Mouse (Mus musculus) Patski (cell line): ENCODE measurements at regions not wholly inside any gene's neighbourhood (a gene's known extent, or its start where the extent isn't known, plus 50 kb on each side); places are given as distances from the start of the nearest gene placed in this dataset.

Source experiments
- ATAC-seq: fragments of 100-300 bp; one replicate; pipeline ENCODE4 v1.8.0; 2021
- CTCF ChIA-PET: fragments of 350-600 bp; sonication (Branson Sonifier 250); formaldehyde crosslinking; loops from one replicate; lab custom pipeline; 2022; ENCODE audit warnings: inconsistent platforms; lab: Charles Lee
- POLR2A ChIA-PET: fragments of 350-600 bp; sonication (Branson Sonifier 250); formaldehyde crosslinking; loops from one replicate; lab custom pipeline; 2022; ENCODE audit warnings: antibody characterized with exemption, inconsistent platforms; lab: Charles Lee
- DNase-seq: peaks from one replicate; pipeline ENCODE4 v3.0.0-alpha.2; 2011; ENCODE audit warnings: low read depth, low spot score
- H3K27me3 ChIP-seq: fragments of 371-371 bp; one replicate; pipeline ENCODE4 v1.5.1; 2021
- CTCF ChIP-seq: fragments of 100-300 bp; IDR thresholded peaks from one replicate; pipeline ENCODE4 v1.5.1; 2021
- in situ Hi-C: fragments of 300-500 bp; cut with MboI; formaldehyde crosslinking; loops from 3 replicates; pipeline ENCODE4 v1.11.1; 2018; ENCODE audit warnings: low pct_unique_long_range_greater_than_20kb, mixed read lengths

- no peak for ATAC-seq
- DNase-seq = no peak
- ChIA-PET CTCF (interaction anchor here (1.5 kb wide), 1 partner anchor 10 kb away, joined by 3 read pairs; no protein-coding TSS in a partner anchor), POLR2A (no interaction called here)
- TF ChIP-seq CTCF = no peak
- in situ Hi-C loops = no loop called here
- no peaks in the 10 kb centered on the region for H3K27me3 ChIP-seq
These were observed 512.9 kb upstream of the Gm10800 start for GRCm38 (mm10) chr2:99180043-99180442.

DNA sequence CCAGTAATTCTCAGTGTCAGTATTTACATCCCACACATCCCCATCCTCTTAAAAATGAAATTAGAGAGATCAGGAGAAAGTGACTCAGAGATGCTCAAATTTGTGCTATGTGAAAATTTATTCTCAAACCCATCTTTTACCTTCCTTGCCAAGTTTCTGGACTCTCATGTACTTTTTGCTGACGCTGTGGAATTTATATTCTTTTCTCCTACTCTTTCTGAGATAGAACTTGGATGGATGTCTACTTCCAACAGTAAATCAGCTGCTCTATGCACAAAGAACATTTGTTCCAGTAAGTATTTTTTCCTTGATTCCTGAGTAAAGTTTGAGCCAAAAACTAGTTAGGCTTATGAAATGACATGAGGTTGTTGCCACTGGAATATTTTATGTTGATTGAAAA lies 503.4 kb upstream of the Gm10800 start:
- in situ Hi-C loops = no loop called here
- no peaks in the 10 kb centered on the region for H3K27me3 ChIP-seq
- CTCF ChIA-PET = no interaction called here
- ATAC-seq (no peak), DNase-seq (no peak)
- no peak for TF ChIP-seq CTCF
- POLR2A ChIA-PET = no interaction called here
